In genomic region chr10:19352006-19352877, GRCm38 (mm10) we compare ENCODE assay signal across 16 mouse cellular contexts. TPM values are rescaled to one million over a fixed set of nuclear protein-coding genes. Genes with fewer than 3 reads are reported as not detected.
A peak's percentile ranks its signal among the peaks of the same experiment; 100 is the strongest.
DNase-seq lines count a peak whose midpoint lies in the region; ATAC-seq and TF ChIP-seq lines count a peak whose summit lies in the region.
"Had no signal": no experiment of that assay in that cellular context is flagged by ENCODE, and none has a peak within 500 bp of the region (broad histone marks: within the 10 kb centered on the region; RNA-seq: fewer than 3 reads in every experiment).

No protein-coding gene starts in this region.

- TF ChIP-seq CTCF in forebrain, postnatal 0 days (IDR thresholded peaks at IDR 0.05; ENCODE audit: low read depth) = no peak
- TF ChIP-seq CTCF in midbrain, postnatal 0 days (IDR thresholded peaks at IDR 0.05) = no peak

- H3K27ac ChIP-seq in heart, embryonic 10.5 days = no peak overlapping the region
- no peak overlapping the region for H3K27ac ChIP-seq in forebrain, postnatal 0 days (ENCODE audit: low read depth, low read length)
- no peak overlapping the region for H3K27ac ChIP-seq in midbrain, postnatal 0 days (ENCODE audit: low read depth, low read length)
- H3K27ac ChIP-seq: intestine, embryonic 15.5 days; liver, embryonic 12.5 days had no signal

- H3K9me3 ChIP-seq in heart, embryonic 10.5 days = no peaks in the 10 kb centered on the region
- H3K9me3 ChIP-seq in forebrain, postnatal 0 days (ENCODE audit: low read length) = no peaks in the 10 kb centered on the region
- H3K9me3 ChIP-seq in midbrain, postnatal 0 days (ENCODE audit: low read length) = no peaks in the 10 kb centered on the region
- H3K9me3 ChIP-seq: intestine, embryonic 15.5 days; liver, embryonic 12.5 days had no signal

- H3K4me3 ChIP-seq in heart, embryonic 10.5 days = peak overlapping the region; percentile 42
- no peak overlapping the region for H3K4me3 ChIP-seq in forebrain, postnatal 0 days (ENCODE audit: low read depth, low read length)
- H3K4me3 ChIP-seq in midbrain, postnatal 0 days (ENCODE audit: low read depth, low read length) = no peak overlapping the region
- H3K4me3 ChIP-seq: intestine, embryonic 15.5 days; liver, embryonic 12.5 days had no signal

- ATAC-seq in forebrain, postnatal 0 days = no peak
- ATAC-seq in midbrain, postnatal 0 days (ENCODE audit: low FRiP score) = peak; percentile 45; the same call in 1 of the 2 replicates
- ATAC-seq: intestine, embryonic 15.5 days; liver, embryonic 12.5 days had no signal

- 3% methylated on average over 24 of the region's 24 CpGs for WGBS in heart, embryonic 10.5 days
- 3% methylated on average over 24 of the region's 24 CpGs for WGBS in forebrain, postnatal 0 days
- WGBS in midbrain, postnatal 0 days = under 1% methylated on average over 24 of the region's 24 CpGs

- H3K4me2 ChIP-seq in forebrain, postnatal 0 days (ENCODE audit: low read depth) = no peak overlapping the region
- no peak overlapping the region for H3K4me2 ChIP-seq in midbrain, postnatal 0 days (ENCODE audit: low read depth, low read length, poor library complexity, severe bottlenecking)
- H3K4me2 ChIP-seq: intestine, embryonic 15.5 days; liver, embryonic 12.5 days had no signal

- H3K36me3 ChIP-seq in heart, embryonic 10.5 days = no peaks in the 10 kb centered on the region
- no peaks in the 10 kb centered on the region for H3K36me3 ChIP-seq in forebrain, postnatal 0 days (ENCODE audit: insufficient read depth)
- H3K36me3 ChIP-seq in midbrain, postnatal 0 days (ENCODE audit: insufficient read depth, low read length) = no peaks in the 10 kb centered on the region
- H3K36me3 ChIP-seq: intestine, embryonic 15.5 days; liver, embryonic 12.5 days had no signal

- intact Hi-C loops in heart, postnatal 36 days (cut with DNase I) = no loop called here

- DNase-seq in heart, embryonic 10.5 days (ENCODE audit: low spot score) = no peak
- DNase-seq in heart, postnatal 36 days = no peak
- DNase-seq in ZHBTc4 (ENCODE audit: low read depth, low spot score) = peak; percentile 28
- peak; percentile 70 for DNase-seq in forebrain, postnatal 0 days
- DNase-seq in midbrain, postnatal 0 days (ENCODE audit: low spot score) = no peak
- no peak for DNase-seq in cerebellum, adult 9-11 months
- DNase-seq in lung, postnatal 14 days = no peak
- no peak for DNase-seq in cerebellum, postnatal 36 days
- DNase-seq: cerebellum, postnatal 25 days; layer of hippocampus, adult 9-11 months had no signal

- H3K4me1 ChIP-seq in heart, embryonic 10.5 days = peaks cover 19% of the 10 kb centered on the region
- no peaks in the 10 kb centered on the region for H3K4me1 ChIP-seq in forebrain, postnatal 0 days (ENCODE audit: insufficient read depth)
- H3K4me1 ChIP-seq in midbrain, postnatal 0 days (ENCODE audit: insufficient read depth, low read length) = no peaks in the 10 kb centered on the region

- H3K27me3 ChIP-seq in heart, embryonic 10.5 days (ENCODE audit: insufficient read depth, poor library complexity, severe bottlenecking) = peaks cover 94% of the 10 kb centered on the region
- H3K27me3 ChIP-seq in forebrain, postnatal 0 days (ENCODE audit: insufficient read depth, low read length) = peaks cover 62% of the 10 kb centered on the region
- peaks cover 65% of the 10 kb centered on the region for H3K27me3 ChIP-seq in midbrain, postnatal 0 days (ENCODE audit: insufficient read depth, low read length)

- H3K9ac ChIP-seq in forebrain, postnatal 0 days = no peak overlapping the region
- no peak overlapping the region for H3K9ac ChIP-seq in midbrain, postnatal 0 days (replicated peaks; ENCODE audit: low read length, poor library complexity, severe bottlenecking)
- H3K9ac ChIP-seq: intestine, embryonic 15.5 days; liver, embryonic 12.5 days had no signal

RNA-seq across cellular contexts. Expression of gene Olig3, which starts 4.1 kb away (rescaled TPM):
- polyA plus RNA-seq in heart, embryonic 10.5 days (2016; fragmentation: Nextera tagmentation; extraction: Ambion mirVana) = not detected in 2 replicates
- not detected for total RNA-seq in heart, postnatal 36 days (2021)
- 0.08 TPM in 1 of 2 replicates, not detected in the other for total RNA-seq in forebrain, postnatal 0 days (2014; rRNA removed)
- 0.06 and 0.65 TPM in 2 replicates for polyA plus RNA-seq in forebrain, postnatal 0 days (2015; fragmentation: Nextera tagmentation; extraction: Ambion mirVana)
- 0.77 TPM in 1 of 2 replicates, not detected in the other for total RNA-seq in midbrain, postnatal 0 days (2014; rRNA removed)
- not detected in 2 replicates for polyA plus RNA-seq in midbrain, postnatal 0 days (2015; fragmentation: Nextera tagmentation; extraction: Ambion mirVana)
- total RNA-seq: gastrocnemius, adult 18-20 months; megakaryocyte, adult 5-6 weeks had no signal
- polyA plus RNA-seq: intestine, embryonic 15.5 days; liver, embryonic 12.5 days; stomach, embryonic 14.5 days; urinary bladder, adult 2 months had no signal

Comparison
In these comparisons a context has a peak if more than half of its experiments do, and no peak if none do; other contexts are left out.
1. DNase-seq: peak in ZHBTc4 (single experiment) and forebrain, postnatal 0 days (single experiment); none in heart, embryonic 10.5 days (single experiment), heart, postnatal 36 days (0 of 2), midbrain, postnatal 0 days (single experiment), cerebellum, adult 9-11 months (single experiment), lung, postnatal 14 days (single experiment) and cerebellum, postnatal 36 days (0 of 2).